Mouse (Mus musculus): ENCODE data around the gene Tgfb3. TPM values are rescaled to one million over a fixed set of nuclear protein-coding genes. Genes with fewer than 3 reads are reported as not detected.

The Tgfb3 gene
- total and polyA plus RNA-seq, 3 experiments, result 14.8 to 15.4 (median 15.2) TPM

DNA sequence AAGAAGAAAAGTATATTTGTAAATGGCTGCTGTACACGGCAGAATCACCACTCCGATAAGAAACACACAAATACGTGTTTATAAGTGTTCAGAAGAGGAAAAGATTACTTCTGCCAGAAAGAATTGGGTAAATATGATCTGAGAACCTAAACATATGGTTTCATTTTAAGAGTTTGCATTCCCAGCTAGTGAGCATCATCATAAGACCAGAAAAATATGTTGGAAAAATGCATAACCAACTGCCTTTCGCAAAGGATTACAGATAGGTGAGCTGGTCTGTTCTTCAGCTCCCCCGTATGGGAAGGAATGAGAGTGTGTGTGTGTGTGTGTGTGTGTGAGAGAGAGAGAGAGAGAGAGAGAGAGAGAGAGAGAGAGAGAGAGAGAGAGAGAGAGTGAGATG, 68.2 kb downstream of the Tgfb3 start:
- H3K27me3 ChIP-seq (ENCODE audit: control insufficient read depth, insufficient read depth, low read length), result no peaks in the 10 kb centered on the region
- H3K4me1 ChIP-seq (ENCODE audit: control insufficient read depth, insufficient read depth, low read length), result no peaks in the 10 kb centered on the region; the same call in 1 of the 2 replicates
- TF ChIP-seq POLR2A (IDR thresholded peaks at IDR 0.05; ENCODE audit: insufficient read depth, low read depth, low read length) (no peak), EP300 (IDR thresholded peaks at IDR 0.05; ENCODE audit: insufficient read depth, low read depth, low read length) (no peak), CTCF (IDR thresholded peaks at IDR 0.05) (no peak)
- H3K79me2 ChIP-seq (replicated peaks; ENCODE audit: control insufficient read depth, insufficient read depth, low read length), result no peaks in the 10 kb centered on the region
- no peak for DNase-seq
- intact Hi-C loops (cut with DNase I), result no loop called here
- H3K36me3 ChIP-seq (ENCODE audit: control insufficient read depth, insufficient read depth, low read length), result no peaks in the 10 kb centered on the region
- H3K9ac ChIP-seq (ENCODE audit: low read depth, low read length), result no peak overlapping the region
- 85% methylated on average over 5 of the region's 5 CpGs for WGBS
- no peak overlapping the region for H3K4me3 ChIP-seq
- H3K27ac ChIP-seq, result no peak overlapping the region

DNA sequence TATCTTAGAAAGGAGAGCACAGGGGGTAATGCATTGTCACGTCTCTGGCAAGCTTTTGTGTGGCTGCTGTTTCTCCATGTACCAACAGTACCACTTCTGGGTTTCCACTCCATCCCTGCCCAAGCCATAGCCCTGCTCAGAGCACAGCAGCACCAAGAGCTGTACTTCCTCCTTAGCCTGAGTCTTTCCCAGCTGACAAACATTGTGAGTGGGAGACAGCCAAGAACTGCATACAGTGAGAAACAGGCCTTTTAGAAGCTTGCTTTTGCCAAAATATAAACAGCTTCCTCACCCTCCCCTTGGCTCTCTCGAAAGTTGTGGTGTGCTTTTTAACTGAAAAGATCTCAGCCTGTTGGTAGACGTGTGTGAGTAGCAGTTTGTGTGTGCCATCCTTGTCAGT, 71.5 kb downstream of the Tgfb3 start:
- intact Hi-C loops (cut with DNase I), result no loop called here
- Histone ChIP-seq H3K27ac (no peak overlapping the region; the same call in 1 of the 2 replicates), H3K4me3 (no peak overlapping the region), H3K27me3 (ENCODE audit: control insufficient read depth, insufficient read depth, low read length) (no peaks in the 10 kb centered on the region), H3K36me3 (ENCODE audit: control insufficient read depth, insufficient read depth, low read length) (no peaks in the 10 kb centered on the region), H3K9ac (ENCODE audit: low read depth, low read length) (no peak overlapping the region), H3K79me2 (replicated peaks; ENCODE audit: control insufficient read depth, insufficient read depth, low read length) (no peaks in the 10 kb centered on the region), H3K4me1 (ENCODE audit: control insufficient read depth, insufficient read depth, low read length) (no peaks in the 10 kb centered on the region; the same call in 1 of the 2 replicates)
- 63% methylated on average over 3 of the region's 3 CpGs for WGBS
- no peak for DNase-seq
- no peak for TF ChIP-seq POLR2A (IDR thresholded peaks at IDR 0.05; ENCODE audit: insufficient read depth, low read depth, low read length)
- no peak for TF ChIP-seq EP300 (IDR thresholded peaks at IDR 0.05; ENCODE audit: insufficient read depth, low read depth, low read length)
- no peak for TF ChIP-seq CTCF (IDR thresholded peaks at IDR 0.05)

Other genes with a start within 250 kb of the Tgfb3 start
- gene Ift43, start 3.5 kb upstream of the Tgfb3 start, total RNA-seq (2021), result 10 to 100 TPM; 21.6 to 26.1 TPM
- gene Ift43, start 3.5 kb upstream of the Tgfb3 start, polyA plus RNA-seq (2012; rRNA removed), result 31.9 and 39.2 TPM in 2 replicates
- gene Gpatch2l, start 162.8 kb upstream of the Tgfb3 start, total RNA-seq (2021), result 10 to 100 TPM; 12.7 to 13.8 TPM
- gene Gpatch2l, start 162.8 kb upstream of the Tgfb3 start, polyA plus RNA-seq (2012; rRNA removed), result 6.2 and 10.1 TPM in 2 replicates